Mouse (Mus musculus): Measurements from ENCODE around the gene Hjurp.

Hjurp gene

DNA sequence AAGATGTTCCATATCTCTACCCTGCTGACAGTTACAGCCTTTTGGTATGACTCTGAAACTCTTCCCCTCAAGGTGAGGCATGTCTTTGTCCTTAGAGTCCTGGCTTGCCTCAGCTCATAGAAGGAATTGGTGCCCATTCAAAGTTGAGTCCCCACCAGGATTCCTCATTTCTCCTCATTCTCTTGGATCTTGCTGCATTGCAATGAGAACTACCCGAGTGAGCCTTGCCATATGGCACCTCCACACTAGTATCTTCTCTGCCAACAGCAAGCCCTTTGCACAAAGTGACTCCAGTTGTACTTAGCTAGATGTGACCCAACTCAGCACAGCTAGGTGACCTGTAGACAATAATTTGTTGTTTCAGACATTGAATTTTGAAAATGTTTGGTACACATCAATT is 53.8 kb downstream of the Hjurp start:
- peak in 1 of 2 experiments; percentile 10 for DNase-seq (ENCODE audit: low spot score in 2 of 2)

DNA sequence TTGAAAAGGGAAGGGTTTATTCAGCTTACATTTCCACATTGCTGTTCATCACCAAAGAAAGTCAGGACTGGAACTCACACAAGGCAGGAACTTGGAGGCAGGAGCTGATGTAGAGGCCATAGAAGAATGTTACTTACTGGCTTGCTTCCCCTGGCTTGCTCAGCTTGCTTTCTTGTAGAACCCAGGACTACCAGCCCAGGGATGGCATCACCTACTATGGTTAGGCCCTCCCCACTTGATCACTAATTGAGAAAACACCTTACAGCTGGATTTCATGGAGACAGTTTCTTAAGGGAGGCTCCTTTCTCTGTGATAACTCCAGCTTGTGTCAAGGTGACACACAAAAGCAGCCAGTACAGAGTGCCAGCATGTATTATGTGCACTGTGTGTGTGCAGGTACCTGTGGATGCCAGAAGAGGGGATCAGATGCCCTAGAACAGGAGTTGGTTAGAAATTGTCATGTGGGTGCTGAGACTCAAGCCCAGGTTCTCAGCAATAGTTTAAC is 54.4 kb downstream of the Hjurp start:
- peak in 1 of 2 experiments; percentile 8 for DNase-seq (ENCODE audit: low spot score in 2 of 2)

DNA sequence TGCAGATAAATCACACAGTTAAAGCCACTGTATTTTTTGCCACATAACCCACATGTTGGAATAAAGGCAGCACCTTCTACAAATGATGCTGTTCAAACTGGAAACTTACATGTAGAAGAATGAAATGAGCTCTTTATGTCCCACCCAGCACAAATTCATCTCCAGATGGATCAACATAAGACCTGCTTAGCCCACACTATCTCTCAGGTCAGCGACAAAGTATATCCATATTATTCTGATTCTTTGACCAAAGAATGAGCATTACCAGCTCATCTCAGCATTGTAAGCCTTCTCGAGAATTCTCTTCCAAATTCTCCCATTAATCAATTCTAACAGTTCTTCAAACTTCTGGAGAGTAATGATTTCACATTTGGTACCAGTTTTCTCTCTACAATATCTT is 55.2 kb downstream of the Hjurp start:
- DNase-seq (ENCODE audit: low spot score in 2 of 2): no peak

DNA sequence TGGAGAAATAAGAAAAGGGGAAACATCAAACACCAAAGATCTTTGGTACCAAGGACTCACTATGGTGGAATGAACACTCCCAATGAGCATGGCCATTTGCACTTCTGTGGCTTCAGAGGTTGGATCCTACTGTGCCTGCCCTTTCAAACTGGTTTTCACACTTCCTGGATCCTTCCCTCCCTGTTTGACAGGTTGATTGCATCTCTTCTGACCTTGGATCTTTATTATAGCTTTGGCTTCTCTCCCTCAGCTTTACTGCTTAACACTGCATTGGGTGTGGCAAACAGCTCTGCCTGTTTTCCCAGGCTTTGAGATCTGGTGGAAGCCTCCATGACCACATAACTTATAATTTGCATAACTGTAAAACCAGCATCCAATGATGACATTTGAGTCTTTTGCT is 57.1 kb downstream of the Hjurp start:
- DNase-seq (ENCODE audit: low spot score in 2 of 2): peak in 1 of 2 experiments; percentile 20

DNA sequence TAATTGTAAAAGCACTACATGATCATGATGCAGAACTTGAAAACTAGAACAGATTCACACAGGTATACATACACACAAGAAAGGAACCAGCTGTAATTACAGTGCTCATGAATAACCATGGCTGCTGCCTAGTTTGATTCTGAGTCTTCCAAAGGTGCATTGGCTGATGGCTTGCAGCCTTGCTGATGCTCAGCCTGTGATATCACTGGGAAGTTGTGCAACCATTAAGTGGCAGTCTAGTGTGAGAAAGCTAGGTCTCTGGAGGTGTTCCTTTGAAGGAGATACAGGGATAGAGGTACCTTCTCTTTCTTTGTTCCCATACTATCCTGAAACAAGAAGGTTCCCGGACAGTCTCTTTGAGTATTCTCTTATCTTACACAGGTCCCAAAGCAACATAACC is 58.4 kb downstream of the Hjurp start:
- no peak for DNase-seq (ENCODE audit: low spot score in 2 of 2)

DNA sequence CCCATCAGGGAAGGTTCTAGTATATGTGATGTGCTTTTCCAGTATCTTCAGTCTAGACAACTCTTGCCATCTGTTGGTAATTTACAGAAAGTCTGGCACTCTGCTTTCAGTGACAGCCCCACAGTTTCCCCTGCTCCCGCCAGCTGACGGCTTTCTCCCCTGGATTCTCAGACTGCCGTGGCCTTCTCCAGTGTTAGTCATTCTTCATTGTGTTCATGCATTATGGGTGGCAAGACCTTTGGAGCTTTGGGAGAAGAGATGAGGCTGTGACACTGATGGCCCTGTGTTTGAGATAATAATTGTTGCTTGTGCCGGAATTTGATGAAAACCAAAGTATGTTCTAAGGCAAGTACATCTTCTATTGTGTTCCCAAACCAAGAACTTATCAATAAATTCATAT is 58.8 kb downstream of the Hjurp start:
- no peak for DNase-seq (ENCODE audit: low spot score in 2 of 2)

DNA sequence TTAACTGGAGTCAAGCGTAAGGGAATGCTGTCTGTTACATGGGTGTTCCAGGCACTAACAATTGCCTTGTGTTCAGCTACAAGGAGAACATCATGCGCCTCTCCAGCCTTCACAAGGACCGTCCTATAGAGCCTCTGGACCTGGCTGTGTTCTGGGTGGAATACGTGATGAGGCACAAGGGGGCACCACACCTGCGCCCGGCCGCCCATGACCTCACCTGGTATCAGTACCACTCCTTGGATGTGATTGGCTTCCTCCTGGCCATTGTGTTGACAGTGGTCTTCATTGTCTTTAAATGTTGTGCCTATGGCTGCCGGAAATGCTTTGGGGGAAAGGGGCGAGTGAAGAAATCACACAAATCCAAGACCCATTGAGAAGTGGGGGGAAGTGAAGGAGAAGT is 59.4 kb downstream of the Hjurp start:
- peak in 1 of 2 experiments; percentile 21 for DNase-seq (ENCODE audit: low spot score in 2 of 2)

DNA sequence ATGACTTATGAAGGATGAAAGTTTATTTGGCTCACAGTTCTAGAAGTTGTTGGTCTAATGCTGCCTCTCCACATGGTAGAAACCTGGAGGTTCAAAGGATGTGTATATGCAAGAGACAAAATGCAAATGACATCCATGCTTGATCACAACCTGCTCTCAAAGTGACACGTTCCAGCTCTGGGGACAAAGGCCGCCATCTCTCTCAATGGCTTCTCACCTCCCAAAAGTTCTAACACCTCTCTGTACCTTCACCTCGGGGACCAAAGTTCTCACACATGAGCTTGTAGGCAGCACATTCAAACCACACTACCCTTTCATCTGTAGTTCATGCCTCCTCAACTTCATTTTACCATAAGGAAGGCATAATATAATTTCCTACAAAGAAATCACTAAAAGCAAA is 59.9 kb downstream of the Hjurp start:
- no peak for DNase-seq (ENCODE audit: low spot score in 2 of 2)

DNA sequence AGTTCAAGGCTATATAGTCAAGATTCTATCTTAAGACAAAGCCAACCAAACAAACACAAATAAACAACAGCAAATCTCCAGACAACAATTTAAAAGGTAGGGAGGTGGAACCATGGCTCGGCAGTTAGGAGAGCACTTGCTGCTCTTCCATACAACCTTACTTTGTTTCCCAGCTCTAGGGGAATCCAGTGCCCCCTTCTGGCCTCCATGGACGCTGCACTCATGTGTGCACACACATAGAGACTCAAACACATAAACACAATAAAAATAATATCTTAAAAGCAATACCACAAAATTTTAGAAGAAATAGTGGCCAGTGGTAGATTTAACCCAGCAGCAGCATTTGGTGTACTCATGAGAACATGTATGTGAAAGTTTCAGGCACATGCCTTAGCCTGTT is 60.3 kb downstream of the Hjurp start:
- no peak for DNase-seq (ENCODE audit: low spot score in 2 of 2)

DNA sequence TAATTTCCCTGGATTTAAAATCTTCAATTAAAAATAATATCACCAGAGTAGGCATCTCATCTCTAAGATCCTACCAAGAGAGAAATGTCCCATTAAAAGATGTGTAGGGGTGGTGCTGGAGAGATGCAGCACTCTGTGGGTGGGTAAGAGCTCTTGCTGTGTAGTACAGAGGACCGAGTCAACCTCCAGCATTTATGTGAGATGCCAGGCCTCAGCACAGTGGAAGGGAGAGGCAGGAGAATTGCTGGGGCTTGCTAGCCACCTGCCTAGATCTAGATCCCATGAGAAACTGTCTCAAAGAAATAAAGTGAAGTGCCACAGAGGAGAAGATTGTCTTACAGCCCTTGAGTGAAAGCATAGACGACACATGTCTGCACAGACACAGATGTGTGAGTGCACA is 60.9 kb downstream of the Hjurp start:
- DNase-seq (ENCODE audit: low spot score in 2 of 2): no peak

DNA sequence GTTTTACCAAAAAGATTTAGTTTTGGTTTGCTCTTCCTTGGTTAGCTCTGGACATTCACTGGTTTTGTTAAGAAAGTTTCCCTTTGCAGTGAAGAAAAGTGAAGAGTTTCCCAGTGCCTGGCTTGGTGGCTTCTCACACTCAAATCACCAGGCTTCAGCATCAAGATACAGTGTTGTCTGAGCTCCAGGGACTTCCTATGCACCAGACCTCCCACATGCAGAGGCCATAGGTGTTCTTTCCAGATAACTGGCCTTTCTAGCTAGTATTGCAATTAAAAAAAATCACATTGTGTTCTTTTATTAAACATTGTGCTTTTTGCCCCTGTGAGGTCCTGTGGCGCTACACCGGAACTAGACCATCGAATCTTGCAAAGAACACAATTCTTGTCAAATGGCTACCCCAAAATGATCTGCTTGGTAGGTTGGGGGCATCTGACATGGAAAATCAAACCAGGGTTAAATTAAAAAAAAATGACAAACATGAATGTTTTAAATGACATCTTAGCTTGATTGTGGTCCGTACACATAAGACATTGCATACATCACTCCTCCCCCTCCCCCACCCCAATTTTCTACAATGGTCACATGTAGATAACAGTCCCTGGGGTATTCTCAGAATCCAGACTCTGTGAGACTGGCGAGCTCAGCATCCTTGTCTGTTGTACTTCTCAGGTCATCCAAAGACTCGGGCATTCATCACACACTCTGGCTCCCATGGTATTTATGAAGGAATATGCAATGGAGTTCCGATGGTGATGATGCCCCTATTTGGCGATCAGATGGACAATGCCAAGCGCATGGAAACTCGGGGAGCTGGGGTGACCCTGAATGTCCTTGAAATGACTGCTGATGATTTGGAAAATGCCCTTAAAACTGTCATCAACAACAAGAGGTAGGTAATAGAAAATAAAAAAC is 61.7 kb downstream of the Hjurp start:
- no peak for DNase-seq (ENCODE audit: low spot score in 2 of 2)

DNA sequence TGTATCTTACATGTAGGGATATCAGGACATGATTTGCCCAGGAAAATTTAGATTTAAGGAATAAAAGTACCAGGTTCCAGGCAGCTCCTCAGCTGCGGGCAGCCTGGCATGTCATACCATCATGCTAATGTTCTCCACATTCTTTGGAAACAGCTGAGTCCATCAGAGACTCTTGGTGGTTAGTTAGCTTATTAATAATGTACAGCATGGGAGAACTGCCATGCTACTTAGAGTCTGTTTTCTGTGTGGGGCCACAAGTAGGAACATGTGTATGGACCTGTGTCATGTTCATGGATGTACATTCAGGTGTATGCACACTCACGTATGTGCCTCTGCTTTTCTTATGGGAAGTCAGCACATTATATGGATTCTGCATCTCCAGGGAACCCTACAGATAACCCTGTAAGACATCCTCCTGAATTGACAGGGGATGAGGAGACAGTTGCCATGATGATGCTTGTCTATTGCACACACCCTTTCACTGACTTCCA is 62.9 kb downstream of the Hjurp start:
- DNase-seq (ENCODE audit: low spot score in 2 of 2): no peak

DNA sequence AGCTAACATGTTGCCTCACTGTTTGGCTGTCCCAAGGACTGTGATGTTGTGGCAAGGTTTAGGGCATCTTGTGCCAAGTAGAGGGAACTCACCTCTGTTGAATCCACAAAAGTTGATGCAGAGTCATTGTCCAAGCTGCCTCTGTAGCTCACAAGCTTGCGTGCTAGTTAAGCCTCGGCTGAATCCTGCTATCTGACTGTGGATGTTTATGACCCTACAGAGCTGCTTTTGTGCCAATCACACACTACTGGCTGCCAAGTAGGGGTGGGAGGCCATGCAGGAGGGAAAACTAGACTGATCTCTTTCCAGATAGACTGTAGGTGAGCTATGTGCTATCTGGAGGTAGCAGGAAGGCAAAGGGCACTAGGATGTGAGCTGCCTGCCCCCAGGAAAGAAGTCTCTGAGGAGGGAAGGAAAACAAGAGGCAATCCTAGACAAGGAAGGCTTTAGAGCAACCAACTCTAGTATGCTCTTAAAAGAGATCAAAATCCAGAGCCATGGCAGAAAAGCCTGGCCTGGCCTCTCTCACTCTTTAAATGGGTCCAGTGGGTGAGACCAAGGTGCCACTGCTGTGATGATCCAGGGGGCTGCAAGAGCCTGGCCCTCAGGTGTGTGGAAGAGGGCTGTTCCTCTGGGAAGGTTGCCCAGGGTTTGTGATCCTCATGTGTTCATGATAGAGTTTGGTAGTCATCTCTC is 63.5 kb downstream of the Hjurp start:
- DNase-seq (ENCODE audit: low spot score in 2 of 2): no peak

DNA sequence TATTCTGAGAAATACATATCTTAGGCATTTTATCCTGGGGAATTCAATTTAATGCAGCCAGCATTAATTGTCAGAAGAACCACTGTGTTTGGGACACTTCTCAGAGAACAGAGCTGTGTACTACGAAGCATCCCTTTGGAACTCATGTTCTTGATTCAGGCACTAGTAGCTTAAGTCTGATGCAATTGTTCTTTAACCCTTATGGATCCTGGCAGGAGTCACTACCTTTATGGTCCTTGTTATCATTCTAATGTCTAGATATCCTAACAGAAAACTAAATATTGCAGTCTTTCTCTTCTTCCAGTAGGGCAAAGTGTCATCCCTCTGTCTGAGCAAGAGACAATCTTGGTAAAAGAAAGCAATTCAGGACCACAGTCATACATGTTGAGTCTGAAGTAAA is 64.4 kb downstream of the Hjurp start:
- DNase-seq (ENCODE audit: low spot score in 2 of 2): no peak

All from urinary bladder, adult 18-20 months (tissue).